Mouse (Mus musculus) myocyte (in vitro differentiated cells): ENCODE data around the gene AU018091.

Experiments used
- CEBPB ChIP-seq: IDR thresholded peaks from 2 replicates; pipeline ENCODE4 v1.6.1; 2011; ENCODE audit warnings: mild to moderate bottlenecking, moderate library complexity; ENCODE audit not compliant: poor library complexity, insufficient read depth, severe bottlenecking
- E2F4 ChIP-seq: IDR thresholded peaks from one replicate; pipeline ENCODE4 v1.6.1; 2011; ENCODE audit warnings: mild to moderate bottlenecking, control low read depth, moderate library complexity; ENCODE audit not compliant: insufficient read depth
- MAX ChIP-seq: IDR thresholded peaks from one replicate; pipeline ENCODE4 v1.6.1; 2011; ENCODE audit warnings: low read depth, mild to moderate bottlenecking, control low read depth
- MYOD1 ChIP-seq, 3 experiments: IDR thresholded peaks; one replicate each; pipeline ENCODE4 v1.6.1; 2011; ENCODE audit warnings: control low read depth in 2 of 3, low read depth in 2 of 3, mild to moderate bottlenecking in 2 of 3, moderate library complexity in 1 of 3; ENCODE audit not compliant: insufficient read length in 2 of 3, control insufficient read depth in 1 of 3
- MYOG ChIP-seq, 3 experiments: IDR thresholded peaks; one replicate each; pipeline ENCODE4 v1.6.1; 2011; ENCODE audit warnings: control low read depth in 2 of 3, low read depth in 2 of 3, mild to moderate bottlenecking in 2 of 3; ENCODE audit not compliant: insufficient read length in 2 of 3, control insufficient read depth in 1 of 3, insufficient read depth in 1 of 3
- POLR2A ChIP-seq: IDR thresholded peaks from one replicate; pipeline ENCODE4 v1.6.1; 2011; ENCODE audit warnings: low read depth, mild to moderate bottlenecking, control low read depth, moderate library complexity; ENCODE audit not compliant: insufficient read length
- REST ChIP-seq: IDR thresholded peaks from one replicate; pipeline ENCODE4 v1.6.1; 2011; ENCODE audit warnings: mild to moderate bottlenecking, control low read depth, moderate library complexity; ENCODE audit not compliant: insufficient read depth, insufficient read length
- USF1 ChIP-seq: IDR thresholded peaks from one replicate; pipeline ENCODE4 v1.6.1; 2011; ENCODE audit warnings: low read depth, mild to moderate bottlenecking, control low read depth, moderate library complexity

GRCm38 (mm10) chr7:3206520-3206919, 37.5 kb upstream of the AU018091 start:
- TF ChIP-seq E2F4 (no peak), POLR2A (no peak), USF1 (no peak), REST (no peak), MYOD1 (IDR thresholded peaks at IDR 0.05; ENCODE audit: control insufficient read depth in 1 of 3, insufficient read length in 2 of 3, low read depth in 2 of 3) (no peak), CEBPB (no peak), MAX (no peak), MYOG (IDR thresholded peaks at IDR 0.05; ENCODE audit: control insufficient read depth in 1 of 3, insufficient read depth in 1 of 3, insufficient read length in 2 of 3, low read depth in 2 of 3) (no peak)
